In the genomic region with DNA sequence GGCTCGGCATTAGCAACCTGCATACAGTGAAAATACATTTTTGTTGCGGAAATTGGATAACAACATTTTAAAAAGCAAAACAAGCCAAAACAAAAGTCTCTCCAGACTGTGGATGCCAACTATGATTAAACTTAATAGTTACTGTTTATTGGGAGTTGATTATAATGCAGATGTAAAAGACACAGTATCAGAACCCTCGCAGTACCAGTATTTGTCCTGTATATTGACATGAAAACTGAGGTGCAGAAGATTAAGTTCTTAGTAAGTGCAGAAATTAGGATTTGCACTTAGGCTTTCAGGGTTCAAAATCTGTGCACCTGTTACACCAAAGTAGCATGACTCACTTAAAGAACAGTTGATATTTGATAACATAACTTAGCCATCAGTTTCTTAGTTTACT, we compare ENCODE assay signal across 9 mouse cellular contexts. TPM values are rescaled to one million over a fixed set of nuclear protein-coding genes. Genes with fewer than 3 reads are reported as not detected.
DNase-seq lines count a peak whose midpoint lies in the region; ATAC-seq and TF ChIP-seq lines count a peak whose summit lies in the region.
"Had no signal": no experiment of that assay in that cellular context is flagged by ENCODE, and none has a peak within 500 bp of the region (broad histone marks: within the 10 kb centered on the region; RNA-seq: fewer than 3 reads in every experiment).

No protein-coding gene starts in this region.

- no peak for DNase-seq in heart, postnatal 36 days
- no peak for DNase-seq in MEL (ENCODE audit: low read depth, low spot score)
- DNase-seq in T-cell, adult 2 months (ENCODE audit: low spot score), result no peak
- DNase-seq in adrenal gland, adult 18-20 months (ENCODE audit: low spot score in 2 of 2), result no peak
- no peak for DNase-seq in cerebellum, postnatal 10 days
- DNase-seq: gastrocnemius, postnatal 14 days had no signal

- no peaks in the 10 kb centered on the region for H3K27me3 ChIP-seq in heart, embryonic 13.5 days (replicated peaks)
- H3K27me3 ChIP-seq in MEL (ENCODE audit: control insufficient read depth in 1 of 2, insufficient read depth in 2 of 2, low read length in 2 of 2), result no peaks in the 10 kb centered on the region
- no peaks in the 10 kb centered on the region for H3K27me3 ChIP-seq in hindbrain, embryonic 12.5 days

- no peaks in the 10 kb centered on the region for H3K9me3 ChIP-seq in heart, embryonic 13.5 days
- H3K9me3 ChIP-seq in MEL (replicated peaks; ENCODE audit: insufficient read depth, low read length), result no peaks in the 10 kb centered on the region
- no peaks in the 10 kb centered on the region for H3K9me3 ChIP-seq in hindbrain, embryonic 12.5 days (replicated peaks)

- no peaks in the 10 kb centered on the region for H3K36me3 ChIP-seq in heart, embryonic 13.5 days
- H3K36me3 ChIP-seq in MEL (ENCODE audit: control insufficient read depth in 1 of 2, insufficient read depth in 2 of 2, low read length in 2 of 2), result peaks cover 0 to 17% of the 10 kb centered on the region in 2 experiments; a peak in 2 of 4 replicates
- no peaks in the 10 kb centered on the region for H3K36me3 ChIP-seq in hindbrain, embryonic 12.5 days
- no peaks in the 10 kb centered on the region for H3K36me3 ChIP-seq in macrophage (ENCODE audit: inconsistent target)

- H3K79me2 ChIP-seq in MEL (ENCODE audit: control insufficient read depth, insufficient read depth, low read length, poor library complexity) (peaks cover 14% of the 10 kb centered on the region), macrophage (ENCODE audit: inconsistent target) (peaks cover 56% of the 10 kb centered on the region)

- peak overlapping the region; percentile 82 for H3K4me3 ChIP-seq in heart, embryonic 13.5 days
- H3K4me3 ChIP-seq in MEL (ENCODE audit: control insufficient read depth in 1 of 2, insufficient read depth in 1 of 2, low read depth in 2 of 2, low read length in 2 of 2) (peak overlapping the region; percentile 46 to 96), macrophage (ENCODE audit: inconsistent target) (peak overlapping the region; percentile 55)
- peak overlapping the region; percentile 92 for H3K4me3 ChIP-seq in hindbrain, embryonic 12.5 days

- TF ChIP-seq CTCF in MEL (IDR thresholded peaks at IDR 0.05 in 2 of 3, conservative IDR thresholded peaks at IDR 0.05 in 1 of 3; ENCODE audit: control insufficient read depth in 1 of 3, insufficient read depth in 1 of 3, low read depth in 2 of 3, low read length in 3 of 3, poor library complexity in 1 of 3, severe bottlenecking in 1 of 3), result no peak

- peaks cover 55% of the 10 kb centered on the region for H3K4me1 ChIP-seq in heart, embryonic 13.5 days
- peaks cover under 1 to 5% of the 10 kb centered on the region in 2 experiments; a peak in 3 of 4 replicates for H3K4me1 ChIP-seq in MEL (ENCODE audit: control insufficient read depth in 1 of 2, insufficient read depth in 2 of 2, low read length in 2 of 2)
- H3K4me1 ChIP-seq in hindbrain, embryonic 12.5 days, result peaks cover 36% of the 10 kb centered on the region

- intact Hi-C loops in heart, postnatal 36 days (cut with DNase I), result loop anchor here (10.0 kb wide), 2 partner anchors 120 to 690 kb away; a partner anchor contains a TSS

- 39% methylated on average over 3 of the region's 3 CpGs for WGBS in heart, embryonic 13.5 days
- 39% methylated on average over 3 of the region's 3 CpGs for WGBS in hindbrain, embryonic 12.5 days
- 53% methylated on average over 3 of the region's 3 CpGs for WGBS in macrophage (ENCODE audit: missing documents)

- ATAC-seq in heart, embryonic 13.5 days (ENCODE audit: extremely low read depth, insufficient number of reproducible peaks, low FRiP score, low TSS enrichment), result no peak
- no peak for ATAC-seq in hindbrain, embryonic 12.5 days (ENCODE audit: low FRiP score)

- no peak for TF ChIP-seq POLR2A in MEL (IDR thresholded peaks at IDR 0.05; ENCODE audit: control insufficient read depth in 1 of 2, insufficient read depth in 1 of 2, low read depth in 1 of 2, low read length in 2 of 2, poor library complexity in 1 of 2)

- peak overlapping the region; percentile 94 for H3K9ac ChIP-seq in heart, embryonic 13.5 days
- no peak overlapping the region for H3K9ac ChIP-seq in MEL (ENCODE audit: control insufficient read depth, low read depth, low read length, poor library complexity, severe bottlenecking)
- H3K9ac ChIP-seq in hindbrain, embryonic 12.5 days, result peak overlapping the region; percentile 92; the same call in 1 of the 2 replicates

- TF ChIP-seq EP300 in MEL (IDR thresholded peaks at IDR 0.05; ENCODE audit: low read depth in 1 of 2, low read length in 2 of 2), result no peak

- TF ChIP-seq RAD21 in MEL (IDR thresholded peaks at IDR 0.05; ENCODE audit: low read depth, low read length), result no peak

- no peak overlapping the region for H3K27ac ChIP-seq in heart, embryonic 13.5 days (replicated peaks)
- no peak overlapping the region for H3K27ac ChIP-seq in MEL (ENCODE audit: control insufficient read depth, low read depth, low read length)
- H3K27ac ChIP-seq in hindbrain, embryonic 12.5 days, result no peak overlapping the region
- H3K27ac ChIP-seq in macrophage, result 0 out of 2 replicates have a peak overlapping the region, but pooled peaks have one; percentile 19

- H3K4me2 ChIP-seq in heart, embryonic 13.5 days, result peak overlapping the region; percentile 91
- H3K4me2 ChIP-seq in hindbrain, embryonic 12.5 days (replicated peaks), result peak overlapping the region; percentile 94

TF ChIP-seq in MEL, 35 proteins besides CTCF, POLR2A, EP300 and RAD21:
- TF ChIP-seq SIN3A (IDR thresholded peaks at IDR 0.05; ENCODE audit: low read length) (peak; percentile 7; the same call in 1 of the 2 replicates), TBP (IDR thresholded peaks at IDR 0.05; ENCODE audit: low read depth, low read length) (no peak)

RNA-seq across cellular contexts. Expression of a gene that starts 1.3 kb away (rescaled TPM):
- polyA plus RNA-seq in heart, embryonic 13.5 days (2015; fragmentation: Nextera tagmentation; extraction: Ambion mirVana), result 23.5 and 25.4 TPM in 2 replicates
- 10 to 100 TPM; 16.2 to 18.7 TPM for total RNA-seq in heart, postnatal 36 days (2021)
- total RNA-seq in MEL (2012; rRNA removed), result 4.5 and 4.7 TPM in 2 replicates
- 1 to 10 TPM in 1 of 2 experiments, not detected in 1; 4.3 TPM for polyA plus RNA-seq in MEL (2012; ENCODE audit: insufficient read depth in 1 of 2, insufficient read length in 2 of 2, low read depth in 1 of 2, low replicate concordance in 2 of 2, missing spikeins in 1 of 2)
- polyA plus RNA-seq in hindbrain, embryonic 12.5 days (2016; fragmentation: Nextera tagmentation; extraction: Ambion mirVana), result 96.7 and 102 TPM in 2 replicates
- 100 to 1,000 TPM in 5 of 26 experiments, 10 to 100 TPM in 21; 20.5 to 186 (median 43.9) TPM for total RNA-seq in macrophage (2018; cell fraction: chromatin; rRNA removed)
- total RNA-seq in macrophage (2018; cell fraction: cytosol; rRNA removed), result 100 to 1,000 TPM in 1 of 26 experiments, 10 to 100 TPM in 25; 23.9 to 110 (median 47.2) TPM
- total RNA-seq in macrophage (2018; cell fraction: nucleus; rRNA removed), result 100 to 1,000 TPM in 5 of 26 experiments, 10 to 100 TPM in 21; 44.0 to 183 (median 73.9) TPM
- polyA plus RNA-seq in macrophage (2018), result 31.9 to 48.4 TPM (median 37.0 TPM) in 3 replicates
- 10 to 100 TPM; 33.4 to 42.4 TPM for total RNA-seq in adrenal gland, adult 18-20 months (2021)
